Mouse (Mus musculus): ENCODE data around the gene Rpl5.

GRCm38 (mm10) chr5:107874561-107875260 is 25.6 kb upstream of the Rpl5 start, which contains the start of gene Evi5:
- TF ChIP-seq CTCF (IDR thresholded peaks at IDR 0.05; ENCODE audit: low read depth, low read length) (no peak), TAL1 (conservative IDR thresholded peaks at IDR 0.05; ENCODE audit: low read depth, low read length) (no peak), GATA1 (IDR thresholded peaks at IDR 0.05; ENCODE audit: borderline replicate concordance, low read length) (no peak), GATA2 (IDR thresholded peaks at IDR 0.05; ENCODE audit: borderline replicate concordance, low read depth, low read length) (no peak)

All from G1E (cell line).